Mouse (Mus musculus) lung, postnatal 0 days (tissue): Measurements from ENCODE around the gene Prex1.

Experiments
- CTCF ChIP-seq: IDR thresholded peaks from 2 replicates; pipeline ENCODE4 v1.5.1; 2016; ENCODE audit warnings: antibody characterized with exemption, mild to moderate bottlenecking
- EP300 ChIP-seq: IDR thresholded peaks from 2 replicates; pipeline ENCODE4 v1.6.1; 2016; ENCODE audit warnings: antibody characterized with exemption, mild to moderate bottlenecking, control low read depth

DNA sequence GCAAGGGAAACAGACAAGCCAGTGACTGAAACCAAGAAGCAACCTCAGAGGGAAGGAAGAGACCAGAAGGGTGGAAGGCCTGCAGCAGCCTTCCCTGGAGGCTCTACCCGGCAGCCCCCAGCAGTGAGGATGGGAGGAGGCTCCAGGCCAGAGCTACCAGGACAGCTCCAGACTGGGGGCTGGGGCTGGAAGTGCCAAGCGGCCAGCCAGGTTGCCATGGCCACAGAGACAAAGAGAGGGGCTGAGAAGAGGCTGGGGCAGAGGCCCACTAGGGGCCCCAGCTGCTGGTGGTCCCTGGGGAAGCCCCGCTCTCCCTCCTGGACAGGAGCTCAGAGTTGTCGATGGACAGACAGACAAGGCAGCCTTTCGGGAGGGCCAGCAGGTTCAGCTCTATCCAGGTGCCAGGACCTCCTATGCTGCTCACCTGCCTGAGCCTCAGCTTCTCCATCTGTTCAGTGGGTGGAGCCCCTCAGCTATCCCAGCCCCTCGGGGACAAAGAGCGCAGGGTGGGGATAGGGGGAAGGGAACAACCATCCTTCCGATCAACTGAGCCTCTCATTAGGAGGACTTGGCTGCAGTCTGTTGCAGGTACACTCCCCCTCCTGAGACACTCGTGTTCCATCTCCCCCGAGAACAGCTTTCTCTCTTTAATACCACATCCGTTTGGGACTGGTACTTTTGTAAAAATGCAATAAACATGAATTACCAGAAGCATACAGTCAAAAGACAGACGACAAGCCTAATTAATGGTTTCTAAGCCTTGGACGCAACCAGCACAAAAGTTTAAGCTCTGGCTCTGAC is 34.5 kb downstream of the Prex1 start:
- TF ChIP-seq CTCF = no peak
- no peak for TF ChIP-seq EP300
